Mouse (Mus musculus): ENCODE measurements around the gene Trdmt1. TPM values are rescaled to one million over a fixed set of nuclear protein-coding genes. Genes with fewer than 3 reads are reported as not detected.

The Trdmt1 gene
- polyA plus RNA-seq, 1 experiment = 1.1 TPM

- Histone ChIP-seq H3K4me1 (ENCODE audit: control insufficient read depth, insufficient read depth, insufficient read length) (peaks cover 5% of the 10 kb centered on the region), H3K4me3 (ENCODE audit: extremely low read depth, insufficient read depth, insufficient read length) (peak overlapping the region; percentile 72), H3K27ac (ENCODE audit: insufficient read depth, low read length) (peak overlapping the region; percentile 43; the same call in 1 of the 2 replicates), H3K36me3 (ENCODE audit: control insufficient read depth, insufficient read depth, low read length) (peaks cover 5% of the 10 kb centered on the region), H3K27me3 (ENCODE audit: control insufficient read depth, insufficient read depth, low read length) (no peaks in the 10 kb centered on the region)
- WGBS = 9% methylated on average over 12 of the region's 12 CpGs
- TF ChIP-seq CTCF (IDR thresholded peaks at IDR 0.05; ENCODE audit: extremely low read depth, insufficient read depth, insufficient read length, insufficient replicate concordance) (no peak), POLR2A (IDR thresholded peaks at IDR 0.05; ENCODE audit: low read depth, low read length) (no peak; the same call in 1 of the 2 replicates)
- no peak for DNase-seq (ENCODE audit: low read depth in 1 of 2, low spot score in 2 of 2)
These were observed 28.4 kb upstream of the Trdmt1 start for GRCm38 (mm10) chr2:13572647-13573407.

GRCm38 (mm10) chr2:13572101-13572553 lies 27.7 kb upstream of the Trdmt1 start:
- H3K36me3 ChIP-seq (ENCODE audit: control insufficient read depth, insufficient read depth, low read length) = peaks cover 5% of the 10 kb centered on the region
- H3K4me1 ChIP-seq (ENCODE audit: control insufficient read depth, insufficient read depth, insufficient read length) = peaks cover 5% of the 10 kb centered on the region
- no peak overlapping the region for H3K4me3 ChIP-seq (ENCODE audit: extremely low read depth, insufficient read depth, insufficient read length)
- TF ChIP-seq CTCF (IDR thresholded peaks at IDR 0.05; ENCODE audit: extremely low read depth, insufficient read depth, insufficient read length, insufficient replicate concordance) = no peak
- DNase-seq (ENCODE audit: low read depth in 1 of 2, low spot score in 2 of 2) = no peak
- peak overlapping the region; percentile 2; the same call in 1 of the 2 replicates for H3K27ac ChIP-seq (ENCODE audit: insufficient read depth, low read length)
- WGBS = 75% methylated on average over 4 of the region's 4 CpGs
- H3K27me3 ChIP-seq (ENCODE audit: control insufficient read depth, insufficient read depth, low read length) = no peaks in the 10 kb centered on the region

GRCm38 (mm10) chr2:13570122-13570521 lies 25.7 kb upstream of the Trdmt1 start:
- Histone ChIP-seq H3K27me3 (ENCODE audit: control insufficient read depth, insufficient read depth, low read length) (no peaks in the 10 kb centered on the region), H3K36me3 (ENCODE audit: control insufficient read depth, insufficient read depth, low read length) (no peaks in the 10 kb centered on the region), H3K4me3 (ENCODE audit: extremely low read depth, insufficient read depth, insufficient read length) (no peak overlapping the region), H3K27ac (ENCODE audit: insufficient read depth, low read length) (no peak overlapping the region), H3K4me1 (ENCODE audit: control insufficient read depth, insufficient read depth, insufficient read length) (no peaks in the 10 kb centered on the region; the same call in 1 of the 2 replicates)
- TF ChIP-seq CTCF (IDR thresholded peaks at IDR 0.05; ENCODE audit: extremely low read depth, insufficient read depth, insufficient read length, insufficient replicate concordance) = no peak
- TF ChIP-seq POLR2A (IDR thresholded peaks at IDR 0.05; ENCODE audit: low read depth, low read length) = no peak
- 65% methylated on average over 2 of the region's 2 CpGs for WGBS
- no peak for DNase-seq (ENCODE audit: low read depth in 1 of 2, low spot score in 2 of 2)

DNA sequence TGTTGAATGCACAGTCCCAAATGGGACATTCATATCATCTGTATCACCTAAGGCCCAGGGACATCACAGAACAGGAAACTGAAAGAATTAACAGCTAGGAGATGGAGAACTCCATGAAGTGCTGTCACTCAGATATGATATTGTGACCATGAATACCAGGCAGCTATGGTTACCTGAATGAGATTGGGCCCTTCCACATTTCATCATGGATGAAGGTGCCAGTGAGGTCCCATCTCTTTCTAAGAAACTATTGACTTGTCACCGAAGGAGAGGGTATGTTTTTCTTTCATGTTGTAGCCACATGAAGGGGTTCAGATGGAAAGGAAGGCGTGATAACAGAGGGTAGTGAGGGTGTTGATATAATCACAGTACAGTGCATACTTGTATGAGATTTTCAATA lies 15.9 kb upstream of the Trdmt1 start:
- peaks cover 23% of the 10 kb centered on the region for H3K4me1 ChIP-seq (ENCODE audit: control insufficient read depth, insufficient read depth, insufficient read length)
- WGBS = 76% methylated on average over 2 of the region's 2 CpGs
- no peak for TF ChIP-seq CTCF (IDR thresholded peaks at IDR 0.05; ENCODE audit: extremely low read depth, insufficient read depth, insufficient read length, insufficient replicate concordance)
- TF ChIP-seq POLR2A (IDR thresholded peaks at IDR 0.05; ENCODE audit: low read depth, low read length) = no peak

GRCm38 (mm10) chr2:13559729-13560128 lies 15.3 kb upstream of the Trdmt1 start:
- no peak for TF ChIP-seq CTCF (IDR thresholded peaks at IDR 0.05; ENCODE audit: extremely low read depth, insufficient read depth, insufficient read length, insufficient replicate concordance)
- no peak for TF ChIP-seq POLR2A (IDR thresholded peaks at IDR 0.05; ENCODE audit: low read depth, low read length)
- no peak overlapping the region for H3K27ac ChIP-seq (ENCODE audit: insufficient read depth, low read length)

More for the DNA sequence above, 15.9 kb upstream of the Trdmt1 start:
- Histone ChIP-seq H3K36me3 (ENCODE audit: control insufficient read depth, insufficient read depth, low read length) (no peaks in the 10 kb centered on the region), H3K27ac (ENCODE audit: insufficient read depth, low read length) (no peak overlapping the region), H3K27me3 (ENCODE audit: control insufficient read depth, insufficient read depth, low read length) (no peaks in the 10 kb centered on the region), H3K4me3 (ENCODE audit: extremely low read depth, insufficient read depth, insufficient read length) (no peak overlapping the region)
- no peak for DNase-seq (ENCODE audit: low read depth in 1 of 2, low spot score in 2 of 2)

GRCm38 (mm10) chr2:13559303-13559702 lies 14.8 kb upstream of the Trdmt1 start:
- 78% methylated on average over 5 of the region's 5 CpGs for WGBS
- Histone ChIP-seq H3K27me3 (ENCODE audit: control insufficient read depth, insufficient read depth, low read length) (no peaks in the 10 kb centered on the region), H3K4me3 (ENCODE audit: extremely low read depth, insufficient read depth, insufficient read length) (no peak overlapping the region), H3K36me3 (ENCODE audit: control insufficient read depth, insufficient read depth, low read length) (no peaks in the 10 kb centered on the region), H3K4me1 (ENCODE audit: control insufficient read depth, insufficient read depth, insufficient read length) (peaks cover 23% of the 10 kb centered on the region), H3K27ac (ENCODE audit: insufficient read depth, low read length) (no peak overlapping the region)
- no peak for TF ChIP-seq POLR2A (IDR thresholded peaks at IDR 0.05; ENCODE audit: low read depth, low read length)
- no peak for TF ChIP-seq CTCF (IDR thresholded peaks at IDR 0.05; ENCODE audit: extremely low read depth, insufficient read depth, insufficient read length, insufficient replicate concordance)
- no peak for DNase-seq (ENCODE audit: low read depth in 1 of 2, low spot score in 2 of 2)

More at GRCm38 (mm10) chr2:13559729-13560128, 15.3 kb upstream of the Trdmt1 start:
- Histone ChIP-seq H3K27me3 (ENCODE audit: control insufficient read depth, insufficient read depth, low read length) (no peaks in the 10 kb centered on the region), H3K36me3 (ENCODE audit: control insufficient read depth, insufficient read depth, low read length) (no peaks in the 10 kb centered on the region), H3K4me1 (ENCODE audit: control insufficient read depth, insufficient read depth, insufficient read length) (peaks cover 23% of the 10 kb centered on the region), H3K4me3 (ENCODE audit: extremely low read depth, insufficient read depth, insufficient read length) (no peak overlapping the region)
- DNase-seq (ENCODE audit: low read depth in 1 of 2, low spot score in 2 of 2) = no peak
- 76% methylated on average over 5 of the region's 5 CpGs for WGBS
